Mouse (Mus musculus) adrenal gland, postnatal 36 days (tissue): ENCODE data around the gene Galntl6. TPM values are rescaled to one million over a fixed set of nuclear protein-coding genes. Genes with fewer than 3 reads are reported as not detected.
A peak's percentile ranks its signal among the peaks of the same experiment; 100 is the strongest.

Source experiments
- DNase-seq, 2 experiments: peaks; one replicate each; pipeline ENCODE4 v3.0.0; 2021; ENCODE audit warnings: mixed read lengths in 1 of 2
- total RNA-seq, 2 experiments: library from RNA; stranded (reverse); gene quantifications; 2 replicates each; pipeline ENCODE4 v1.2.3; 2021

Galntl6 gene
- total RNA-seq, 2 experiments from 2014 or later = 0.30 TPM; not detected in 1

- no peak for DNase-seq
Measured at GRCm38 (mm10) chr8:57962286-57963110, 949.9 kb downstream of the Galntl6 start.

- no peak for DNase-seq
Measured at GRCm38 (mm10) chr8:57959136-57959535, 953.3 kb downstream of the Galntl6 start.

- DNase-seq = no peak
Measured at GRCm38 (mm10) chr8:57958121-57958901, 954.1 kb downstream of the Galntl6 start.

GRCm38 (mm10) chr8:57955501-57955900 lies 956.9 kb downstream of the Galntl6 start:
- peak; percentile 32 to 51 for DNase-seq

GRCm38 (mm10) chr8:57941113-57941512 lies 971.3 kb downstream of the Galntl6 start:
- DNase-seq = no peak

- DNase-seq = no peak
Measured at GRCm38 (mm10) chr8:57939856-57940420, 972.5 kb downstream of the Galntl6 start.

GRCm38 (mm10) chr8:57939177-57939855 lies 973.1 kb downstream of the Galntl6 start:
- peak; percentile 63 to 65 for DNase-seq

- DNase-seq = no peak
Measured at GRCm38 (mm10) chr8:57927074-57927473, 985.4 kb downstream of the Galntl6 start.

GRCm38 (mm10) chr8:57923556-57923955 lies 988.9 kb downstream of the Galntl6 start:
- no peak for DNase-seq

GRCm38 (mm10) chr8:57923130-57923529 lies 989.3 kb downstream of the Galntl6 start:
- DNase-seq = no peak

- no peak for DNase-seq
Measured at GRCm38 (mm10) chr8:57922214-57923070, 990.0 kb downstream of the Galntl6 start.

- no peak for DNase-seq
Measured at GRCm38 (mm10) chr8:57920326-57920903, 992.0 kb downstream of the Galntl6 start.

- DNase-seq = no peak
Measured at GRCm38 (mm10) chr8:57918720-57919640, 993.5 kb downstream of the Galntl6 start.

- DNase-seq = no peak
Measured at GRCm38 (mm10) chr8:57893360-57893759, 1019.1 kb downstream of the Galntl6 start.

- DNase-seq = no peak
Measured at GRCm38 (mm10) chr8:57892115-57892514, 1020.3 kb downstream of the Galntl6 start.

GRCm38 (mm10) chr8:57890159-57890558 lies 1022.3 kb downstream of the Galntl6 start:
- DNase-seq = no peak

GRCm38 (mm10) chr8:57888831-57889230 lies 1023.6 kb downstream of the Galntl6 start:
- DNase-seq = no peak

GRCm38 (mm10) chr8:57879452-57879851 lies 1033.0 kb downstream of the Galntl6 start:
- DNase-seq = no peak

GRCm38 (mm10) chr8:57849074-57849473 lies 1063.4 kb downstream of the Galntl6 start:
- DNase-seq = no peak

GRCm38 (mm10) chr8:57843461-57843860 lies 1069.0 kb downstream of the Galntl6 start:
- DNase-seq = no peak
